Mouse (Mus musculus): ENCODE data around the gene Arih2. TPM values are rescaled to one million over a fixed set of nuclear protein-coding genes. Genes with fewer than 3 reads are reported as not detected.
A peak's percentile ranks its signal among the peaks of the same experiment; 100 is the strongest.
"Not testable (repeated sequence)": the region's sequence is repeated elsewhere in the genome, so short reads cannot be mapped to it uniquely, and the experiment has no call there.

Gene Arih2
- polyA plus RNA-seq, 1 experiment from 2014 or later = 42.0 TPM

DNA sequence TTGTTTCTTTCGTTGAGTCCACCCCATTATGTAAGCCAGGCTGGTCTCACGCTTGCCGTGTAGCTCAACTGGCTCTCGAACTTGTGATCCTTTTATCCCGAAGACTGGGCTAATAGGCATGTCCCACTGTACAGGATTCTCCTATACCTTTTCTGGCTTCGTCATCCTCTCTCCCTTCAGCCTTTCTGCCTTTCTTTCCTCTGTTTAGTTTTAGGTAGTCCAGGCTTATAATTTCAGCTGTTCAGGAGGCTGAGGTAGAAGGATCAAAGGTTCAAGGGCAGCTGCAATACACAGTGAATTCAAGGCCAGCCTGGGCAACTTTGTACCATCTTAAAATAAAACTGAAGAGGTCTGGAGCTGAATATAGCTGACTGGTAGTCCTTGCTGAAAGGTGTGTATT is 38.0 kb upstream of the Arih2 start:
- Histone ChIP-seq H3K9me3 (no peaks in the 10 kb centered on the region), H3K27me3 (replicated peaks) (no peaks in the 10 kb centered on the region), H3K4me3 (replicated peaks) (no peak overlapping the region), H3K36me3 (no peaks in the 10 kb centered on the region), H3K9ac (no peak overlapping the region), H3K4me2 (no peak overlapping the region), H3K4me1 (no peaks in the 10 kb centered on the region; the same call in 1 of the 2 replicates), H3K27ac (no peak overlapping the region)
- ATAC-seq (ENCODE audit: insufficient read depth, low FRiP score, low read depth) = no peak
- WGBS = 75% methylated on average over 6 of the region's 6 CpGs

DNA sequence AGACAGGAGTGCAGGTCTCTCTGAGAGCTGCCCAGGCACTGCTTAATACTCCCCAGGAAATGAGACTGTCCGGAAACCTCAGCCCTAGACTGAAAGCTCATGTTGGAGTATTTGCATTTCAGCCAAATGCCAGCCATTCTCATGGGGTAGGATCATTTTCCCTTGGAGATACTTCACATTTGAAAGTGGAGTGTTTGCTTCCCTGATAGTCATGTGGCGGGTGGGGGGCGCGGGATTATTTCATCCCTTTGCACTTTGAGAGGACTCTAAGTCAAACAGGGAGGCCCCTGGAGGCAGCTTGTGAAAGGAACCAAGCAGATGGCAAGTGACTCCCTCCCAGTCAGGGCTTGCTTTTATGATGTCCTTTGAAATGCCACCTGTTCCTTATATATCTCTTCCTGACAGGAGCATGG is 37.3 kb upstream of the Arih2 start:
- no peaks in the 10 kb centered on the region; the same call in 1 of the 2 replicates for H3K4me1 ChIP-seq
- no peak overlapping the region for H3K4me2 ChIP-seq
- no peaks in the 10 kb centered on the region for H3K27me3 ChIP-seq (replicated peaks)
- H3K27ac ChIP-seq = no peak overlapping the region
- no peaks in the 10 kb centered on the region for H3K36me3 ChIP-seq
- H3K9ac ChIP-seq = no peak overlapping the region
- H3K9me3 ChIP-seq = no peaks in the 10 kb centered on the region
- 51% methylated on average over 4 of the region's 4 CpGs for WGBS
- ATAC-seq (ENCODE audit: insufficient read depth, low FRiP score, low read depth) = no peak
- no peak overlapping the region for H3K4me3 ChIP-seq (replicated peaks)

DNA sequence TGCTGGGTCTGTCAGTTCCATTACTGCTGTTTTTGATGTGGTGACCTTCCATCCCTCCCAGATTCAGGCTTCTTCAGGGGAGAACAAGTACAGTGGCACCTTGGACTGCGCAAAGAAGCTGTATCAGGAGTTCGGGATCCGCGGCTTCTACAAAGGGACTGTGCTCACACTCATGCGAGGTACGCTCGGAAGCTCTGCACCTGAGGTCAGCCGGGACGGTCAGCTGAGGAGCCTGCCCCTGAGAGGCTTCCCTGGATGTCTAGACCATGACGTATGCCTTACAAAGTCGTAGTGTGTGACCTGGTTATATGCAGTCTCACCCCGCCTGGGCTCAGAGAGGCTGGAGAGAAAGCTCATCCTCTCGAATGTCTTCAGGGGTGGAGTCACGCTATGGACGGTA is 30.8 kb upstream of the Arih2 start:
- 91% methylated on average over 15 of the region's 15 CpGs for WGBS
- H3K27ac ChIP-seq = no peak overlapping the region
- no peaks in the 10 kb centered on the region for H3K27me3 ChIP-seq (replicated peaks)
- no peak for ATAC-seq (ENCODE audit: insufficient read depth, low FRiP score, low read depth)
- H3K4me1 ChIP-seq = no peaks in the 10 kb centered on the region
- H3K9me3 ChIP-seq = no peaks in the 10 kb centered on the region
- H3K4me3 ChIP-seq (replicated peaks) = no peak overlapping the region
- no peak overlapping the region for H3K4me2 ChIP-seq
- H3K36me3 ChIP-seq = 0 out of 2 replicates have a peak, but pooled peaks cover 2% of the 10 kb centered on the region
- no peak overlapping the region for H3K9ac ChIP-seq

DNA sequence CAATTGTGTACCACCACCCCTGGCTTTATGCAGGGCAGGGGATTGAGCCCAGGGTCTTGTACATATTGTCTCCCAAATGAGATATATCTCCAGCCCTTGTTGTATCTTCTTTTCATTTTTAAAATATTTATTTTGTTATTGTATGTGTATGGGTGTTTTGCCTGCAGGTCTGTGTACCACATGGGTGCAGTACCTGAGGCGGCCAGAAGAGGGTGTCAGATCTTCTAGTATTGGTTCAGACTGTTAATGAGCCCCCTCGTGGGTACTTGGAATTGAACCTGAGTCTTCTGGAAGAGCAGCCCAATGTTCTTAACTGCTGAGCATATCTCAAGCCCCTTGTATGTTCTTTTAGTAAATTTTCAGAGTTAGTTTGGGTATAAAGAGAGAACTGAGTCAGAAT is 24.0 kb upstream of the Arih2 start:
- Histone ChIP-seq H3K4me1 (no peaks in the 10 kb centered on the region), H3K9me3 (no peaks in the 10 kb centered on the region), H3K27ac (no peak overlapping the region), H3K9ac (no peak overlapping the region), H3K27me3 (replicated peaks) (no peaks in the 10 kb centered on the region), H3K36me3 (no peaks in the 10 kb centered on the region), H3K4me2 (no peak overlapping the region), H3K4me3 (replicated peaks) (no peak overlapping the region)
- 48% methylated on average over 2 of the region's 2 CpGs for WGBS
- ATAC-seq (ENCODE audit: insufficient read depth, low FRiP score, low read depth) = no peak

DNA sequence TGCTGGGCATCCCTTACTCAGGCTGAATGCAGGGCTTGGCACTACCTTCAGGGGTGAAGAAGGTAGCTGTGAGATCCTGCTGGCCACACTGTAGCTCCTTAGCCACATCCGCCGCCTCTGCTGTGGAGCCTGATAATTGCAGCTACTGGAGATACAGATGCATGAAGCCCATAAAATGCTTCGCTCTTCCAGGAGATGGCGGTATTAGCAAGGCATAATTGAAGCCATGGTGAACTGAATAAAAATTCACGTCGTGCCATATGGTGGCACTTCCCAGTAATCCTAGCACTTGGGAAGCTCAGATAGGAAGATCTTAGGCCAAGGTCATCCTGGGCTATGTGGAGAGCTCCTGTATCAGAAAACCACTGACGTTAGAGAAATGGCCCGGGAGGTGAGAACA is 20.7 kb upstream of the Arih2 start:
- H3K4me3 ChIP-seq (replicated peaks) = no peak overlapping the region
- H3K4me1 ChIP-seq = no peaks in the 10 kb centered on the region
- no peak overlapping the region for H3K27ac ChIP-seq
- WGBS = 59% methylated on average over 8 of the region's 8 CpGs
- H3K36me3 ChIP-seq = no peaks in the 10 kb centered on the region
- no peaks in the 10 kb centered on the region for H3K9me3 ChIP-seq
- no peak overlapping the region for H3K4me2 ChIP-seq
- H3K27me3 ChIP-seq (replicated peaks) = no peaks in the 10 kb centered on the region
- no peak for ATAC-seq (ENCODE audit: insufficient read depth, low FRiP score, low read depth)
- H3K9ac ChIP-seq = no peak overlapping the region

GRCm38 (mm10) chr9:108662660-108663059 is 13.5 kb upstream of the Arih2 start:
- no peaks in the 10 kb centered on the region for H3K9me3 ChIP-seq
- H3K27me3 ChIP-seq (replicated peaks) = no peaks in the 10 kb centered on the region
- H3K36me3 ChIP-seq = no peaks in the 10 kb centered on the region
- 25% methylated on average over 6 of the region's 6 CpGs for WGBS
- no peak overlapping the region for H3K27ac ChIP-seq
- ATAC-seq (ENCODE audit: insufficient read depth, low FRiP score, low read depth) = no peak
- 0 out of 2 replicates have a peak, but pooled peaks cover 4% of the 10 kb centered on the region for H3K4me1 ChIP-seq
- H3K4me2 ChIP-seq = peak overlapping the region; percentile 80
- H3K4me3 ChIP-seq (replicated peaks) = peak overlapping the region; percentile 69
- no peak overlapping the region for H3K9ac ChIP-seq

DNA sequence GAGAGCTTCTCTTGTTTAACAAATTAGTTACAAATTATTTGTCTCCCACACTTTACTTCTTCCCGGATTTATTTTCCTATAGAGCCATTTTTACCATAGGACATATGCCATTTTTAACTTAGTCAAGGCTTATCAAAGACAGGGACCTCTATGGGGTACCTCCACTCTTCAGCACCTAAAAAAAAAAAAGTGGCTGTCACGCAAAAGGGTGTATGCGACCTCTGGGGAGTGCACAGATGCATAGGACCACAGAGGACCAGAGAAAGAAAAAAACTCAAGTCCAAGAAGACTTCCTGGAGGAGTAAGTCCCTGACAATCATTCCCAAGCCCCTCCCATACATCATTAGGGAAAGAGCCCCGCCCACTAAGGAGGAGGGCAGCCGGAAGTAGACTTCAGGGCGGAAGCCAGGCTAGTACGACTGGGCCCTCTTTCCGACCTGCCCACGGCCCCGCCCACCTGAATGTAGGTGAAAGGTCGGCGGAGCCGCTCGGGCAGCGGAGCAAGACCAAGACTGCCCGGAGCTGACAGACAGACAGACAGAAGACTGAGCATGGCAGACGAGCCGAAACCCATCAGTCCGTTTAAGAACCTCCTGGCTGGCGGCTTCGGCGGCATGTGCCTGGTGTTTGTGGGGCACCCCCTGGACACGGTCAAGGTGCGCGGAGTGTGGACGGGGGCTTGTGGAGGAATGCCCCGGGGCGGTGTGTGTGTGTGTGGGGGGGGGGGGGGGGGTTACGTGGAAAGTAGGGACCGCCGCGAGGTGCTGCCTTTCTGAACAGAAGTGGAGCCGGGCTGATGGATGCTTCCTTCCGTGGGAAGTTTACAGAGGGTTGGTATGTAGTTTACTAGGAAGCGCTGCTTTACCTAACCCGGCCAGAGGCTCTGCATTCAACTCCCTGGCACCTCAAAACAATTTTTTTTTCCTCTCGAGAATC is 12.8 kb upstream of the Arih2 start, which contains the start of gene Slc25a20:
Gene Slc25a20 (plus strand): TSS at position 412 of the 936 bp plus-strand sequence.
- Histone ChIP-seq H3K27me3 (replicated peaks) (no peaks in the 10 kb centered on the region), H3K4me1 (0 out of 2 replicates have a peak, but pooled peaks cover 4% of the 10 kb centered on the region), H3K4me3 (replicated peaks) (peak within 1 kb of the TSS; percentile 69), H3K27ac (0 out of 2 replicates have a peak within 1 kb of the TSS, but pooled peaks have one; percentile 11), H3K9me3 (no peaks in the 10 kb centered on the region), H3K9ac (peak within 1 kb of the TSS; percentile 39; the same call in 1 of the 2 replicates), H3K36me3 (no peaks in the 10 kb centered on the region), H3K4me2 (peak within 1 kb of the TSS; percentile 80)
- ATAC-seq (ENCODE audit: insufficient read depth, low FRiP score, low read depth) = peak; percentile 94
- WGBS = 2% methylated on average over 36 of the region's 37 CpGs

GRCm38 (mm10) chr9:108655865-108656264 is 6.7 kb upstream of the Arih2 start:
- 64% methylated on average over 7 of the region's 7 CpGs for WGBS

GRCm38 (mm10) chr9:108654566-108655464 is 5.6 kb upstream of the Arih2 start:
- Histone ChIP-seq H3K4me2 (no peak overlapping the region), H3K4me3 (replicated peaks) (no peak overlapping the region), H3K27me3 (replicated peaks) (no peaks in the 10 kb centered on the region), H3K9ac (no peak overlapping the region), H3K4me1 (peaks cover 4% of the 10 kb centered on the region; the same call in 1 of the 2 replicates), H3K27ac (no peak overlapping the region), H3K9me3 (no peaks in the 10 kb centered on the region), H3K36me3 (no peaks in the 10 kb centered on the region)
- 73% methylated on average over 10 of the region's 10 CpGs for WGBS
- ATAC-seq (ENCODE audit: insufficient read depth, low FRiP score, low read depth) = no peak

More at GRCm38 (mm10) chr9:108655865-108656264, 6.7 kb upstream of the Arih2 start:
- H3K9ac ChIP-seq; H3K27me3 ChIP-seq (replicated peaks); H3K27ac ChIP-seq; H3K36me3 ChIP-seq; H3K4me2 ChIP-seq; H3K4me3 ChIP-seq (replicated peaks); ATAC-seq (ENCODE audit: insufficient read depth, low FRiP score, low read depth); H3K9me3 ChIP-seq; H3K4me1 ChIP-seq: not testable (repeated sequence)

- peak; percentile 2; the same call in 1 of the 2 replicates for ATAC-seq (ENCODE audit: insufficient read depth, low FRiP score, low read depth)
- Histone ChIP-seq H3K4me3 (replicated peaks) (peak overlapping the region; percentile 88), H3K4me2 (peak overlapping the region; percentile 79), H3K36me3 (no peaks in the 10 kb centered on the region), H3K4me1 (peaks cover 7% of the 10 kb centered on the region; the same call in 1 of the 2 replicates), H3K9ac (peak overlapping the region; percentile 93), H3K27ac (peak overlapping the region; percentile 94), H3K27me3 (replicated peaks) (no peaks in the 10 kb centered on the region), H3K9me3 (no peaks in the 10 kb centered on the region)
- WGBS = 20% methylated on average over 29 of the region's 29 CpGs
These were observed 615 bp upstream of the Arih2 start for GRCm38 (mm10) chr9:108649561-108650440.

DNA sequence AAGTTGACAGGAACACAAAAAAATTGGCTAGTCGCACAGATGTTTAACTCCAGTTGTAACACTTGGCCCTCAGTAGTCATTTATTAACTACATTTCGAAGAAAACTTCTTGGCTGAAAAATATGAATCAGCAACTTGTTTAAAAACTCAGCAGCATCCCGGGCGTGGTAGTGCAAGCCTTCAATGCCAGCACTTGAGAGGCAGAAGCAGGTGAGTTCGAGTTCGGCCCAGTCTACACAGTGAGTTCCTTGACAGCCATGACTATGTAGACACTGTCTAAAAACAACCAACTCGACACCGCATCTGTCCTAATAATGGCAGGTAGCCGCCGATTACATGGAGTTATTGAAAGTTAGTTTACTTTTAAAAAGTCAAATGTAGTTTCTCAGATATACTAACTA is 1.0 kb downstream of the Arih2 start:
- H3K9me3 ChIP-seq = no peaks in the 10 kb centered on the region
- peak overlapping the region; percentile 88 for H3K4me3 ChIP-seq (replicated peaks)
- peak overlapping the region; percentile 58 for H3K4me2 ChIP-seq
- H3K9ac ChIP-seq = no peak overlapping the region
- peak overlapping the region; percentile 94; the same call in 1 of the 2 replicates for H3K27ac ChIP-seq
- WGBS = 23% methylated on average over 10 of the region's 10 CpGs
- H3K36me3 ChIP-seq = no peaks in the 10 kb centered on the region
- ATAC-seq (ENCODE audit: insufficient read depth, low FRiP score, low read depth) = no peak
- no peaks in the 10 kb centered on the region for H3K27me3 ChIP-seq (replicated peaks)
- peaks cover 7% of the 10 kb centered on the region; the same call in 1 of the 2 replicates for H3K4me1 ChIP-seq
